Mouse (Mus musculus) stomach, postnatal 0 days (tissue): ENCODE measurements at regions not wholly inside any gene's neighbourhood (a gene's known extent, or its start where the extent isn't known, plus 50 kb on each side); places are given as distances from the start of the nearest gene placed in this dataset.

Experiments
- CTCF ChIP-seq: IDR thresholded peaks from 2 replicates; pipeline ENCODE4 v1.5.1; 2016; ENCODE audit warnings: antibody characterized with exemption, low read depth, mild to moderate bottlenecking, moderate library complexity
- EP300 ChIP-seq: optimal IDR thresholded peaks from 2 replicates; pipeline ENCODE3; 2016; ENCODE audit warnings: antibody characterized with exemption

GRCm38 (mm10) chr15:26487378-26487777, 178.5 kb downstream of the March11 start:
- no peak for TF ChIP-seq CTCF
- TF ChIP-seq EP300, result no peak
